Mouse (Mus musculus): ENCODE measurements around the gene Use1. TPM values are rescaled to one million over a fixed set of nuclear protein-coding genes. Genes with fewer than 3 reads are reported as not detected.

Gene Use1
- total RNA-seq, 2 experiments from 2014 or later = 124 to 132 TPM

DNA sequence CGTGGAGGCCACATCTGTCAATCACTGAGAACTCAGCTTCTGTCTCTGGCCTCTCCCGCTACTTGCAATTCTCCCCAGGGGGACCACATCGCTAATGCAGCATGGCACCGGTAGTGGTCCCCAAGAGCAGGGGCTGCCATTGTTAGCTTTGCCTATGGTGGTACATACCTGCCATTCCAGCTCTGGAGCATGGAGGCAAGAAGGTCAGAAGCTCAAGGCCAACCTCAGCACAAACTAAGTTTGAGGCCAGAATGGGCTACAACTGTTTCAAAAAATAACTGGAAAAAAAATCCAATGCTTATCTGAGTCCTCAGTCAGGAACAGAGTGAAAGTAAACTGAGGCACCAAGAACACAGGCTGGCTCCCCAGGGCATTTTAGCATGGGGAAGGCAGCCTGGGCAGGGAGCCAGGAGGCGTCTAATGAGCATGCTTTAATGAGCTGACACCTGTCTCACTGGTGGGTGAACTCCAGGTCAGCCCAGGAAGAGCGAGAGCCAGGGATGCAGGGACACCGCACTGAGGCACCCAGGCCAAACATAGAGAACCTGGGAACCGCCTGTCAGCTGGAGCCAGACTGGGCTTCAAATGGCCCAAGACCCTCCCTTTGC is 9.9 kb downstream of the Use1 start:
- DNase-seq = no peak

DNA sequence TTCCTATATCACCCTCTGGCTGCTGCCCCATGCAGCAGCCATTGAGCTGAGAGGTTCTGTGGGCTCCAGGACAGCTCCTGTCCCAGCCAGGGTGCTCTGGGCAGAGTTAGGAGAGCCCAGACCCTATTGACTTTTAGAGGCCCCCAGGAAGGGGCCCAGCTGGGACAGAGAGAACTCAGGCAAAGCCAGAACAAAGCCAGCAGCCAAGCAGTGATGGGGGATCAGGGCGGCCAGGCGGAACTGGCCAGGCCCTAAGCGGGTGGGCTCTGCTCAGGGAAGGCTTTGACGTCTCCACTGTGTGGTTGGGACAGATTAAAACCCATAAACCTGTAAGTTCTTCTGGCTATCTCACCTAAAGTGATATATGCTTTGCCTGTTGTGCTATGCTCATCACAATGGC is 12.4 kb downstream of the Use1 start:
- DNase-seq = no peak

DNA sequence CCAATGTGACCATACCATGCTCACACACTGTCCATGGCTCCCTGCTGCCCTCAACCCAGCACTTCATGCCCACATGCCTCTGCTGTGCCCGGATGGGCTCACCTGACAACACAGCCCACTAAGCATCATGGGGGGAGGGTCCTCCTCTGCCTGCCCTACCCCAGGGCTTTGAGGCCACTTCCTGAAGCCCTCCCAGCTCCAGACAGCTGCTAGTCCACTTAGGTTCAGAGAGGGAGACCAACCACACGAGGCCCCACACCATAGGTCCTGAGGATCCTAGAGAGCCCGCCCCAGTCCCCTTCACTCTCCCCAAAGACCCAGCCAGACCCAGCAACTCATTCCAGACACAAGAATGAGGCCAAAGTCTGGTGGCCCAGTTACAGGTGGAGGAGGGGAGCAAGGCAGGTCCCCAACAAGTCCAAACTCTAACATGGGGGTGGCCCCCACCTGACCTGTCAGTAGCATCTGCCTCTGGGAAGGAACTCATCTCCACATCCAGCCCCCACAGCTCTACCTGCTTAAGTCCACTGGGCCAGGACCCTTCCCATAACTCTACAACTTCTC is 12.9 kb downstream of the Use1 start:
- no peak for DNase-seq

DNA sequence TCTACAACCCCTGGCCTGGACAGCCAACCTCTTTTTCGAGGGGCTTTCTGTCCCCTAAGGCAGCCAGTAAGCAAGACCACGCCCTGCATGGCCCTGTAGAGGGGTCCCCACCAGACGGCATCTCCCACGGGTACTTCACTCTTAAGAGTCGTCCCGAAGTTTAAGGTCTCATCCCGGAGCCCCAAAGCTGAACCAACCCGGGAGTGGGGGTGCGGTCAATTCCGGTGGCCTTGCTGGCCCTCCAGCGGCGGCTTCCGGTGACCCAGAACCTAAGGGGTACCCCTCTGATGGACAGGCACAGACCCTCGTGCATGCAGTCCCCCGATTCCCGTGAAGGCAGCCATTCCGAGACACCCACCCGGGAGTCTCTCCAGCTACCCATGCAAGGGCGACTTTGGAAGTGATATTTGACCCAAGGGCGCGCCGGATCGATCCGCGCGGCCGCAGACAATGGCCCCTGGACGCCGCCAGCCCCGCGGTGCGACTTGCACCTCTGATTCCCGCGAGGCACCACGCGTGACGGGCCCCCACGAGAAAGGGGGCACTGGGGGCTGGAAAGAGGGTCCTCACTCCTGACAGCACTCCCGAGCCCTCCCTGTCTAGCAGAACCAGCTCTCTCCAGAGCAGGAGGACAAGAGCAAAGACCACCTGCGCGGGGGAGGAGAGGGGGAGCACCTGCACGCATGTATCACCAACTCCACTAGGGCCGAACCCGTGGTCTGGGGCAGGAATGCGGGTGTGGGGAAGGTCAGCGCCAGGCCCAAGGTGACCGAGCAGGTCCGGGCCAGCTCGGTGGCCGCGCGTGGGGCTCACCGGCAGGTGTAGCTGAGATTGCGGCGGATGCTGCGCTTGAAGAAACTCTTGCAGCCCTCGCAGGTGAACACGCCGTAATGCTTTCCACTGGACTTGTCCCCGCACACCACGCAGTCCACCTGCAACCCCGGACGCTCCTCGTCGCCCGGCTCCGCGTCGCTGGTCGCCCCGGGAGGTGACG is 13.8 kb downstream of the Use1 start:
- no peak for DNase-seq

DNA sequence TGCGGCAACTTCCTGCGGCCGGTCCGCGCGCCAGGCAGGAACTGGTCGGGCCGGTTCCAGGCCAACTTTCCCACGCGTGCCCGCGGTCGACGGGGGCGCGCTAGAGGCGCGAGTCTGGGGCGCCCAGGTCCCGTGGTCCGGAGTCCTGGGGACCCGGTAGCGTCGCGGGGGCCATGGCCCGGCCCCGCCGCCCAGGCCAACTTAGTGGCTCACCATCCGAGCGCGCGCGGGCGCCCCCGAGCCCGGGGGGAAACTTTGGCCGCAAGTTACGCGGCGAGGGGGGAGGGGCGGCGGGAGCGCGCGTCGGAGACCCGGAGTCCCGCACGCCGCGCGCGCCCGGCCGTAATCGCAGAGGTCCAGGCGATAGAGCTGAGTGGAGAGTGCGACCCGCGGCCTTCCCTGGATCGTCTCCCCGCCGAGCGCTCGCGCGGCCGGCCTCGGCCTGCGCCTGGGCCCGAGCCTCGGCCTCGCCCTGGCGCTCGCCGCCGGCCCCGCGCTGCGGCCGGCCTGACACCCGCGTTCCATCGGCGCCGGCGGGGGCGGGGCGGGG is 14.8 kb downstream of the Use1 start, which contains the start of gene Nr2f6:
Nr2f6 (minus strand) TSS at position 540 of the 550 bp plus-strand sequence.
- DNase-seq = peak; percentile 77

DNA sequence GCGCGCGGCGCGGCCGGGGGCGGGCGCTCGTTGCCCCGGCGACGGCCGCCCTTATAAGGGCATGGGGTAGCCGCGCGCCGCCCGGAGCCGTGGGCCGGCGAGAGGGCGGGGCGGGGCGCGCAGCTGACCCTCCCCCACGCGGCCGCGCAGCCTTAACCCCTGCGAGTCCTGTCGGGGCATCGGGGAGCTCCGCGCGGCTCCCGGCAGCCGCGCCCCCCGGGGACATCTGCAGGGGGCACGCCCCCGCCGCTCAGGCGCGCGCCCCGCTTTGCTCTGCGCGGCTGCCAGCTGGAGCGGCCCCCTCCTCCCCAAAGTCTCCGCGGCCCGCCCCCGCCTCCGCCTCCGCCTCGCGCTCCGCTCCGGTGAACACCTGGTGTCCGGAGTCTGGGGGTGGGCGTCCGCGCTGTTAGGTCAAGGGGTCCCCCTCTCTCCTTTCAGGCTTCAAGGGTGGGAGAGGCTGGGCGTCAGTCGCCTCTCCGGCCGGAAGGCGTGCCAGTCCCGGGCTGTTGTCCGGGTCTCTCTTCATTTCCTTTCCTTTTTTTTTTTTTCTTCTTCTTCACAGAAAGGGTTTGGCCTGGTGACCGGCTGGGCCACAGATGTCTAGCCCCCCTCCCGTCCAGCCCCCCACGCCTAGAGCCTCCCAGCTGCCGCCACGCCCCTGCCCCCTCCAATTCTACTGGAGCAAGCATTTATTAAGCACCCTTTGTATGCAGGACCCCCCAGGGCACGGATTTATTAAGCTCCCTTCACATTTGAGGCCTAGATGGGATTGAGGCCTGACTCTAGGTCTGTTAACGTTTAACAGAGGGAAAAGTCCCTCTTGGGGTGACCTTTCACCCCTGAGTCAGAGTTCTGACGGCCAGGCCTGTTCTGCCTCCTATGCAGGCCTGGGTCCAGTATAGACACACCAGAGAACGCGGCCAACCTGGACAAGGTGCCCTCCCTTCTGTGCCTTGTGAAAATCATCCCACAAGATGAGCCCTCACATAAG is 15.6 kb downstream of the Use1 start:
- peak; percentile 88 for DNase-seq

DNA sequence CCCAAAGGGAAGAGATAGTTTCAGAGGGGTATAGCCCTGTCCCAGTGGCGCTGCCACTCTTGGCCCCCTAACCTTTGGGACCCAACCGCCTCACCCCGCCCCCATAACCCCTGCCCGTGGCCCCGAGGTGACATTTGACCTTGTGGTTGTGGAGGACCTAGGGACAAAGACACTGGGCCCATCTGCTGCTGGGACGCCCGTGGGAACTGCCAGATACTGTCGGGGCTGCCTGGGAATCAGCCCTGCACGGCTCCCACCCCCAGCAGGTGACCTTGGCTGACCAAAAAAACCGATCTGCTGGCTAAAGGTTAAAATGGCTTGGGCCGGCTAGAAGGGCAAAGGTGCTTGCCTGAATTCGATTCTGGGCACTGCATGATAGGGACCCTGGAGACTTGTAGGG is 16.7 kb downstream of the Use1 start:
- no peak for DNase-seq

DNA sequence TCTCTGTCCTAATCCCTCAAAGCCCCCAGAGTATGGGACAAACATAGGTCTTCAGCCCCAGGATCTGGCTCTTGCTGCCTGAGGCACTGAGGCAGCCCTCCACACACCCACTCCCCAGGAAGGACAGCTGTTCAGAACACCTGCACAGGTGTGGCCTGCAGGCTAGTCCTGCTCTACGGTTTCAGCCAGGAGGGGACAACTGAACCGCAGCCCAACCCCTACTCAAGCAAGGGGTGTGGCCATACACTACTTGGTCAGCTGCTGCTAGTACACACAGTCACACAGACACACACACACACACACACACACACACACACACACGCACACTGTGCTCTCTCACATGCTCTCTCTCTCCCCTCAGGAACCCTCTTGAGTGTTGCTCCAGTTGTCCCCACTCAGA is 17.2 kb downstream of the Use1 start:
- no peak for DNase-seq

DNA sequence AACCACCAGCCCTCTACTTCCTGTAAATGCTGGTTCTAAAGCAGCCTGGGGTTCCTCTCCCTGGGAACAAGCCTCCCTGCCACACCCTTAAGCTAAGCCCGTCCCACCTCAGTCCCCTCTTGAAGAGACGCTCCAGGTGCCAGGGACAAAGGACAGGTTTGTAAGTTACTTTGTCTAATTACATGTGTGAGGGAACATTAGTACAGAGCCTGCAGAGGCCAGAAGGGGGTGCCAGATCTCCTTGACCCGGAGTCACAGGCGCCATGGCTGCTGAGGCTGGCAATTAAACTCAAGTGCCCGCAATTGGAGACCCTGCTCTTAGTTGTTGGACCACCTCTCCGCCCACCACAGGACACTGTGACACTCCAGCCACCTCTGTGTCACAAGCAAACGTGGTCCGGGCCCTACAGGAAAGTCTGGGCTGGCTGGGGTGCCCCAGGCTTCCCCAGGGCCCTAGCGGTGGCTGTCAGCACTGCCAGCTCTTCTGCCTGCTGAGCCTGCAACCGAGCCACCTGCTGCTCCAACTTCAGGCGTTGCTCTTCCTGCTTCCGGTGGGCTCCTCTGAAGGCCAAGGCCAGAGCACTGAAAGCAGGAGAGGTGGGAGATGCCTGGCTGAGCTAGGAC is 18.7 kb downstream of the Use1 start:
- DNase-seq = no peak

DNA sequence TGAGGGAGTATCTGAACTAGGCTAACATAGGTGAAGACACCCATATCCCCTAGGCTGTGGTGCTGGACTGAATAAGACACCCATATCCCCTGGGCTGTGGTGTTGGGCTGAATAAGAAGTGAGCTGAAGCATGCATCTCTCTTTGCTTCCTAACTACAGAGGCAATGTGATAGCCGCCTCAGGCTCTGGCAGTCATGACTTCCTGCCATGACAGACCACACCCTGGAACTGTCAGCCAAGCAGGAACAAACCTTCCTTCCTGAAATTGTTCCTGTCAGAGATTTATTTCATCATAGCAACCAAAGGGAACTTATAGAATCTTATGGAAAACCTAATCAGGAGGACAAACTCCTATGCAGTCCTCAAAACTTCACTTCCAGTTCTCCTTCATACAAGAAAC is 21.6 kb downstream of the Use1 start:
- no peak for DNase-seq

DNA sequence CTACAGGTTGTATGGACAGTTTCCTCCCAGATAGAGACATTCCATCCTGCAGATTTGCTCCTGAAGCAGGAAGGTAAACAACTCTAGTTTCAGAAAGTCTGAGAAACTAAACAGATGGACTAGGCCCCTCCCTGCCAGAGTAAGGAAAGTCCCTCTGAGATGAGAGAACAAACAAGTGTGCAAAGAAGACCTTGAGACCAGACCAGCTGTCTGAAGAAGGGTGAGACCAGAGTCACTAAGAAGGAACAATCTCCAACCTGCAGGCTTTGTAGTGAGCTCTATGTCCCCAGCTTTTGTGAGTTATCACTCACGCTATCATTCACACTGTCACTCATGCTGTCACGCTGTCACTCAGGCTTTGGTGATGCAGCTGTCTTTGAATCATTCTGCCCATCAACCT is 25.0 kb downstream of the Use1 start:
- DNase-seq = no peak

DNA sequence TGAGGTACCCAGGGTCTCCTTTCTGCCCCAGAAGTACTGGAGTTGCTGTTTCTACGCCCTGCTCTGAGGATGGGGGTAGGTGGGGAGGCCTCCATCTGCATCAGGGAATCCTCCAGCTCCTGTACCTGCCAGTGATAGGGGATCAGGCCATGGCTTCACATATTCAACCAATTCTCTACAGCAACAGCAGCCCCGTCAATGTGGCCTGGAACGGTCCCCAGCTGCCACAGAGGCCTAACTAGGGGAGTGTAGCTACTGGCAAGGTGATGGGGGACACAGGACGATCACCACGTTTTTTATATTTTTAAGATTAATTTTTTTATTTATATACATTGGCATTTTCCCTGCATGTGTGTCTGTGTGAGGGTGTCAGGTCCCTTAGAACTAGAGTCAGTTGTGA is 25.7 kb downstream of the Use1 start:
- no peak for DNase-seq

DNA sequence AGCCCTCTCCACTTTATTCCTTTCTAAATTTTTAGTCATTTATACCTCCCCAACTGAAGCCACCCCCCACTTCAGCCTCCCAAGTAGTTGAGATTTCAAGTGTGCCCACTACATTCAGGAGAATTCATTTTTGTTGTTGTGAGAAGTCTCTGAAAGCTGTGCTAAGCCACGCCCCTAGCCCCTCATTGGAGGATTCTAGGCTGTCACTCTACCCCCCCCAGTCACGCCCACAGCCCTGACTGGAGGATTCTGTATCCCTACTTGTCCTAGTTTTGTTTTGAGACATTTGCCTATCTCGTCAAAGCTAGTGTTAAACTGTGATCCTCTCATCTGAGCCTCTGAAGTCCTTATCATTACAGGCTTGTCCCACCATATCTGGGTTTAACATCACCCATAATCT is 26.2 kb downstream of the Use1 start:
- DNase-seq = no peak

DNA sequence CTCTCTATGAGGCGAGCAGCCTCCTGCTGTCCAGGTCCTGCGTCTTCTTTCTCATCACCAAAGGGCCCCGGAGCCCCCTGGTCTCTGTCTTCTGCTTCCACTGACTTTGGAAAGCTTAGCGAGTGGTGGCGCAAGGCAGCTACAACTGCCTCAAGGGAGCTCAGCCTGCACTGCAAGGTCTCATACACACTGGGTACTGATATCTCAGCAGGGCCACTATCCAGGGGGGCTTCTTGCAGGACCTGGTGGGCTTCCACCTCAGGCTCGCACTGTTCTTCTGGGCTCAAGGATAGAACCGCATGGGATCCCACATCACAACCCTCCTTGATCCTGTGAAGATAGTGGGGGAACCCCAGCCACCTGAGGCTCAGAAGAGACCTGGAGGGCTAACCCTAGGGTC is 27.8 kb downstream of the Use1 start:
- no peak for DNase-seq

DNA sequence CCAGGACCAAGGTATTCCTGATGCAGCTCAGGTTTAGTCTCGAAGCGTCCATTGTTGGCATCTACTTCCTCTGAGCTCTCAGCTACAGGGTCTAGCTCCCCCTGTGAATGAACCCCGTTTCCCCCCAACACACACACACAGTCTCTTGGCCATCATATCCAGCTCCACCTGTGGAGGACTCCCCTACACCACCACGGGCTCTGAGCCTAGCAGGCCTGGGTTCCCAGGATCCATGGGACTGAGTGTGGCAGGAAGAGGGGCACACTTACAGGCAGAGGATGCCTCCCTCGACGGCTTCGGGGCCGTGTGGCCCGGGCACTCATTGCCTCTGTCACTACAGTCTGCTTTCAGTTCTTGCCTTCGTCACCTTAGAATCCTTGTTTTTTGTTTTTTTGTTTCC is 28.4 kb downstream of the Use1 start:
- DNase-seq = no peak

DNA sequence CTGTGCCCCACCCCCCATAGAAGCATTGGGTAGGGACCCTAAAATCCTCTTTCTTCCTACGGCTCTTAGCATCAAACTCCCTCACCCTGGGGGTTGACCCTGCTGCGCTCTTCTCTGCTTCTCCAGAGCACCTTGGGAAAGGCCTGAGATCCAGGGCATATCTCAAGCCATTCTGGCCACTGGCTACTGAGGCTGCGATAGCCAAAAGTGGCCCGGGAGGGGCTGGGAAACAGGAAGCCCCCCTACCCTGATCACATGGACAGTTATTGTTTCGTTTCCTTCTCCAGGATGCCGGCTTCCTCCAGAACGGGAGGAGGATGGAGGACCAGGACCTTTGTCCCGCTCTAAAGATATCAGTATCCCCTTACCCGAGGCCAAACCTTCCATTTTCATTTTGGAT is 29.0 kb downstream of the Use1 start, which contains the start of gene Ushbp1:
Ushbp1 (minus strand) TSS at position 174 of the 400 bp plus-strand sequence.
- peak; percentile 8 for DNase-seq

DNA sequence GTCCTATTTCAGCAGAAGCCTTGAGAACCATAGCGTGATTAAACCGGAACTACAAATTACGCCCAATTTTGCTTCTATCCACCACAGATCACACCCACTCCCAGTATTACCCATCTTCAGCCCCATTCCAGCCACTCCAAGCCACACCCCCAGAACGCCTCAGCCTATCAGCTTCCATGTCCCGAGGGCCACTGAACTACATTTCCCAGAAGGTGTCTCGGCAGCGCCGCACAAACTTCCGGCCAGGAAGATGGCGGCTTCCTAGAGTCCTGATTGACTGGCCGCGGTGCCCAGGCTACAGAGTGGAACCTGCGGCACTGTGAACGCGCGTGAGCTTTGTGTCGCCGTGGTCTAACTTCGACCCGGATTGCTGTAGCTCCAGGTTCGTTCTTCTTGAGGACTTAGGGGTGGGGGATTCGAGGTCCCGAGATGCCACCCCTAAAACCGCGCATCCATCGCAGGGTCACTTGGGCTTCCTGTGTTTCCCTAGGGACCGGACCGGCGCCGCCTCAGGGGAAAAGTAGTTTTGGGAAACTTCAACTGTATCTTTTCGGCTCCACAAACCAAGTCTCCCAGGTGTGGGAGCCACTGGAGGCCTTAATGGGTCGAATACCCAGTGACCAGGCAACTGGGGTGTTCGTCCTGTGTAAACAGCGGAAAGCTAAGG is 30.1 kb downstream of the Use1 start, which contains the start of gene Babam1:
Babam1 (plus strand) TSS at position 223 of the 667 bp plus-strand sequence.
- DNase-seq = peak; percentile 83

DNA sequence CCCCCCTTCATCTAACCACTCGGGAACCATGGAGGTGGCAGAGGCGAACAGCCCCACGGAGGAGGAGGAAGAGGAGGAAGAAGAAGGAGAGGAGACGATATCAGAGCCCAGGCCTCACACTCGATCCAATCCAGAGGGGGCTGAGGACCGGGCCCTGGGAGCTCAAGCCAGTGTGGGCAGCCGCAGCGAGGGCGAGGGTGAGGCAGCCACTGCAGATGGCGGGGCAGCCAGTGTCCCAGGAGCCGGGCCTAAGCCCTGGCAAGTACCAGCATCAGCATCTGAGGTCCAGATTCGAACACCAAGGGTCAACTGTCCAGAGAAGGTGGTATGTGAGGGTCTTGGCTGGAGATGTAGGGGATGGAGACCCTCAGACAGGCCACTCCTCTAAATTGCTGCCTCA is 31.1 kb downstream of the Use1 start:
- no peak for DNase-seq

DNA sequence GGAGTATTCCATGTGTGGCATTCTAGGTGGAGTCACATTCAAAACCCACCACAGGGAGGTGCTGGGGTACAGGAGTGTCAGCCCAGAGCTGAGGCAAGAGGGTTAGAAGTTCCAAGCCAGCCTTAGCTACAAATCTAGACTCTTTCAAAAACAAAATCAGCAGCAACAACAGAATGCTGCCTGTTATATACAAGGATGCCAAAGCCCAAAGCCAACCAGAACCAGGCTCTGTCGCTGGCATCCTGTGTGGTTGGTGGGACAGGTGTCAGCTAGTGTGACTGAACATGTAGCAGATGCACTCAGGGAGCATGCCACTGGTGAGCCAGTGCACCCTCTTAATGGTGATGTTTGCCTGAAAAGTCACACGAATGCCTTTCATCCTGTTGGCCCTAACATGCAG is 34.2 kb downstream of the Use1 start:
- no peak for DNase-seq

DNA sequence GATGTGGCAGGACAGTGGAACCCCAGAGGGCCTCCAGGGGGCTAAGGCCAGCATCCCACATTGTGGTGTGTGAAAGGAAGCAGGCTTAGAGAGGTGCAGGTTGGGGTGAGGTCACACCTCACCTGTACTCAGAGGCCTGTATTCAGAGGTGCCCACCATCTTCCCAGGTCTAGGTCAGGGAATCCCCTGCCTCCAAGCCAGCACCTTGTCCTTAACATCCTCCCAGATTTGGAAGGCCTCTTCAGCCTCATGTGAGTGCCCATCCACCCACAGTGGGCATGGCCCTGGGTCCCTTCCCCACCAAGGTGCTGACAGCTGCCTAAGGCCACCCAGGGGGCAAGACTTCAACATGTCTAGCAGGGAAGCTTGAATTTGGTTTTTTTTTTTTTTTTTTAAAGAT is 34.8 kb downstream of the Use1 start:
- no peak for DNase-seq

Data from gastrocnemius, postnatal 10 days (tissue).